Mouse (Mus musculus) left cerebral cortex, postnatal 4 days (tissue): ENCODE data around the gene Ift80. TPM values are rescaled to one million over a fixed set of nuclear protein-coding genes. Genes with fewer than 3 reads are reported as not detected.
A peak's percentile ranks its signal among the peaks of the same experiment; 100 is the strongest.

Source experiments
- microRNA-seq: library from miRNA; unstranded; fragments of <30 nt; microRNA quantifications from one replicate; pipeline ENCODE4 v1.2.0, GENCODE M21; 2022
- total RNA-seq, 2 experiments: library from RNA; stranded (reverse); gene quantifications; 2 replicates each; pipeline ENCODE4 v1.2.3; 2021

Gene Ift80
- total RNA-seq, 2 experiments from 2014 or later: 9.3 to 10.4 TPM

Small RNA genes lying within 50 kb of the gene (microRNA-seq; reads per million reads assigned to microRNA genes)
- 1,995 reads per million, percentile 82 among the genes with 10 or more reads in this experiment for gene Mir15b
- 146 reads per million, percentile 54 among the genes with 10 or more reads in this experiment for gene Mir16-2

Other genes starting within 250 kb of the Ift80 start
- 1 to 10 TPM; 6.5 to 8.3 TPM for gene 1110032F04Rik, start 135.0 kb downstream of the Ift80 start, total RNA-seq
- 10 to 100 TPM; 17.9 to 18.2 TPM for gene Smc4, start 168 bp upstream of the Ift80 start, total RNA-seq
- 10 to 100 TPM; 13.9 to 17.1 TPM for gene Trim59, start 40.2 kb upstream of the Ift80 start, total RNA-seq
- gene Kpna4, start 122.5 kb upstream of the Ift80 start, total RNA-seq: 100 to 1,000 TPM in 1 of 2 experiments, 10 to 100 TPM in 1; 85.8 to 101 TPM
- gene Arl14, start 217.8 kb upstream of the Ift80 start, total RNA-seq: not detected